Mouse (Mus musculus) neural tube, embryonic 14.5 days (tissue): ENCODE measurements around the gene Gm20388. TPM values are rescaled to one million over a fixed set of nuclear protein-coding genes. Genes with fewer than 3 reads are reported as not detected.

ENCODE experiments used
- ATAC-seq: fragments of 200-750 bp; cut with Nextera tagmentation; 2 replicates; pipeline ENCODE4 v1.8.0; 2017; ENCODE audit warnings: low read depth, mild to moderate bottlenecking, moderate TSS enrichment, moderate library complexity
- H3K27ac ChIP-seq: fragments of 300-500 bp; sonication (generic); 2 replicates; pipeline ENCODE4 v1.5.1; 2014; ENCODE audit warnings: low read depth, mild to moderate bottlenecking, control low read depth, low read length, moderate library complexity, mixed read lengths
- H3K27me3 ChIP-seq: fragments of 300-500 bp; sonication (generic); 2 replicates; pipeline ENCODE4 v1.6.1; 2014; ENCODE audit warnings: low read length; ENCODE audit not compliant: control insufficient read depth, insufficient read depth
- H3K36me3 ChIP-seq: fragments of 300-500 bp; sonication (generic); 2 replicates; pipeline ENCODE4 v1.6.1; 2014; ENCODE audit warnings: low read length, mixed read lengths; ENCODE audit not compliant: control insufficient read depth, insufficient read depth
- H3K4me1 ChIP-seq: fragments of 300-500 bp; sonication (generic); 2 replicates; pipeline ENCODE4 v1.6.1; 2014; ENCODE audit warnings: low read length; ENCODE audit not compliant: control insufficient read depth, insufficient read depth
- H3K4me2 ChIP-seq: fragments of 300-500 bp; sonication (generic); 2 replicates; pipeline ENCODE4 v1.6.1; 2014; ENCODE audit warnings: mild to moderate bottlenecking, low read depth, low read length, control low read depth
- H3K4me3 ChIP-seq: fragments of 300-500 bp; sonication (generic); 2 replicates; pipeline ENCODE4 v1.5.1; 2014; ENCODE audit warnings: low read depth, low read length, control low read depth, mixed read lengths
- H3K9ac ChIP-seq: fragments of 300-500 bp; sonication (generic); replicated peaks from 2 replicates; pipeline ENCODE4 v1.6.1; 2014; ENCODE audit warnings: low read depth, mild to moderate bottlenecking, control low read depth, low read length, mixed read lengths
- H3K9me3 ChIP-seq: fragments of 300-500 bp; sonication (generic); 2 replicates; pipeline ENCODE4 v1.6.1; 2016; ENCODE audit warnings: low read length; ENCODE audit not compliant: control insufficient read depth
- WGBS: fragments of 180-500 bp; shearing (Covaris S2); extraction: QIAGEN DNeasy Blood & Tissue Kit; methylation state at CpG from one replicate; pipeline ENCODE4 v1.1.7; 2014; 5-methylcytosine and 5-hydroxymethylcytosine counted together
- polyA plus RNA-seq: library from polyadenylated mRNA; unstranded; fragments of >200 nt; fragmentation: Nextera tagmentation; extraction: Ambion mirVana; gene quantifications from 2 replicates; pipeline ENCODE4 v1.2.1, GENCODE M21; 2014

Gm20388 gene
- polyA plus RNA-seq, 1 experiment from 2014 or later = 10.3 TPM

GRCm38 (mm10) chr8:120227578-120227876, 316.9 kb downstream of the Gm20388 start:
- no peaks in the 10 kb centered on the region for H3K9me3 ChIP-seq
- no peaks in the 10 kb centered on the region for H3K36me3 ChIP-seq
- H3K27me3 ChIP-seq = no peaks in the 10 kb centered on the region
- no peak overlapping the region for H3K9ac ChIP-seq
- peaks cover 48% of the 10 kb centered on the region for H3K4me1 ChIP-seq
- peak overlapping the region; percentile 92 for H3K4me2 ChIP-seq
- H3K4me3 ChIP-seq = peak overlapping the region; percentile 58; the same call in 1 of the 2 replicates
- H3K27ac ChIP-seq = peak overlapping the region; percentile 40; the same call in 1 of the 2 replicates
- ATAC-seq = no peak

- Histone ChIP-seq H3K4me1 (peaks cover 54% of the 10 kb centered on the region), H3K9me3 (no peaks in the 10 kb centered on the region), H3K27ac (peak within 1 kb of the TSS; percentile 64), H3K9ac (peak within 1 kb of the TSS; percentile 75), H3K27me3 (no peaks in the 10 kb centered on the region), H3K36me3 (no peaks in the 10 kb centered on the region), H3K4me2 (peak within 1 kb of the TSS; percentile 92), H3K4me3 (peak within 1 kb of the TSS; percentile 58)
- WGBS = 3% methylated on average over 19 of the region's 52 CpGs
- peak; percentile 53 for ATAC-seq
Measured at GRCm38 (mm10) chr8:120227891-120228591, 317.4 kb downstream of the Gm20388 start, which contains the start of gene Gse1. Gse1 (plus strand) TSS chr8:120228456.

- peaks cover 62% of the 10 kb centered on the region for H3K4me1 ChIP-seq
- peak overlapping the region; percentile 64 for H3K27ac ChIP-seq
- peak; percentile 21; the same call in 1 of the 2 replicates for ATAC-seq
- H3K36me3 ChIP-seq = no peaks in the 10 kb centered on the region
- H3K4me2 ChIP-seq = peak overlapping the region; percentile 92
- H3K9ac ChIP-seq = peak overlapping the region; percentile 75
- H3K4me3 ChIP-seq = peak overlapping the region; percentile 58
- WGBS = under 1% methylated on average over 102 of the region's 125 CpGs
- no peaks in the 10 kb centered on the region for H3K27me3 ChIP-seq
- H3K9me3 ChIP-seq = no peaks in the 10 kb centered on the region
Measured at GRCm38 (mm10) chr8:120228781-120229573, 318.3 kb downstream of the Gm20388 start.

GRCm38 (mm10) chr8:120229574-120229916, 318.9 kb downstream of the Gm20388 start:
- peak; percentile 12; the same call in 1 of the 2 replicates for ATAC-seq
- no peaks in the 10 kb centered on the region for H3K9me3 ChIP-seq
- no peaks in the 10 kb centered on the region for H3K36me3 ChIP-seq
- peak overlapping the region; percentile 58 for H3K4me3 ChIP-seq
- peaks cover 67% of the 10 kb centered on the region for H3K4me1 ChIP-seq
- H3K9ac ChIP-seq = peak overlapping the region; percentile 75
- H3K4me2 ChIP-seq = peak overlapping the region; percentile 92
- H3K27ac ChIP-seq = peak overlapping the region; percentile 64; the same call in 1 of the 2 replicates
- WGBS = 0% methylated on average over 19 of the region's 22 CpGs
- H3K27me3 ChIP-seq = no peaks in the 10 kb centered on the region

GRCm38 (mm10) chr8:120230081-120230480, 319.4 kb downstream of the Gm20388 start:
- peak overlapping the region; percentile 92 for H3K4me2 ChIP-seq
- H3K9ac ChIP-seq = peak overlapping the region; percentile 75; the same call in 1 of the 2 replicates
- no peaks in the 10 kb centered on the region for H3K27me3 ChIP-seq
- no peak for ATAC-seq
- 11% methylated on average over 22 of the region's 22 CpGs for WGBS
- H3K36me3 ChIP-seq = no peaks in the 10 kb centered on the region
- peaks cover 70% of the 10 kb centered on the region for H3K4me1 ChIP-seq
- H3K9me3 ChIP-seq = no peaks in the 10 kb centered on the region
- H3K4me3 ChIP-seq = peak overlapping the region; percentile 58
- no peak overlapping the region for H3K27ac ChIP-seq

GRCm38 (mm10) chr8:120230715-120231614, 320.3 kb downstream of the Gm20388 start:
- H3K9me3 ChIP-seq = no peaks in the 10 kb centered on the region
- H3K4me1 ChIP-seq = peaks cover 68% of the 10 kb centered on the region
- no peaks in the 10 kb centered on the region for H3K27me3 ChIP-seq
- no peak for ATAC-seq
- peak overlapping the region; percentile 75 for H3K9ac ChIP-seq
- H3K36me3 ChIP-seq = no peaks in the 10 kb centered on the region
- H3K4me2 ChIP-seq = peak overlapping the region; percentile 92
- WGBS = 20% methylated on average over 18 of the region's 18 CpGs
- peak overlapping the region; percentile 58 for H3K4me3 ChIP-seq
- H3K27ac ChIP-seq = no peak overlapping the region

GRCm38 (mm10) chr8:120231870-120232269, 321.2 kb downstream of the Gm20388 start:
- peaks cover 61% of the 10 kb centered on the region for H3K4me1 ChIP-seq
- 63% methylated on average over 3 of the region's 3 CpGs for WGBS
- no peaks in the 10 kb centered on the region for H3K27me3 ChIP-seq
- H3K4me2 ChIP-seq = peak overlapping the region; percentile 92
- no peak overlapping the region for H3K27ac ChIP-seq
- ATAC-seq = no peak
- H3K9me3 ChIP-seq = no peaks in the 10 kb centered on the region
- no peak overlapping the region for H3K4me3 ChIP-seq
- peak overlapping the region; percentile 34; the same call in 1 of the 2 replicates for H3K9ac ChIP-seq
- H3K36me3 ChIP-seq = no peaks in the 10 kb centered on the region

- H3K9ac ChIP-seq = peak overlapping the region; percentile 42; the same call in 1 of the 2 replicates
- peaks cover 58% of the 10 kb centered on the region for H3K4me1 ChIP-seq
- peak overlapping the region; percentile 92 for H3K4me2 ChIP-seq
- WGBS = 44% methylated on average over 4 of the region's 4 CpGs
- no peak overlapping the region for H3K27ac ChIP-seq
- H3K36me3 ChIP-seq = no peaks in the 10 kb centered on the region
- H3K9me3 ChIP-seq = no peaks in the 10 kb centered on the region
- ATAC-seq = no peak
- H3K4me3 ChIP-seq = peak overlapping the region; percentile 26
- no peaks in the 10 kb centered on the region for H3K27me3 ChIP-seq
Measured at GRCm38 (mm10) chr8:120232398-120232797, 321.8 kb downstream of the Gm20388 start.
